Mouse (Mus musculus): ENCODE results near the gene Zfhx3. TPM values are rescaled to one million over a fixed set of nuclear protein-coding genes. Genes with fewer than 3 reads are reported as not detected.
A peak's percentile ranks its signal among the peaks of the same experiment; 100 is the strongest.

The Zfhx3 gene
- total RNA-seq, 2 experiments from 2014 or later, result 3.5 to 5.9 TPM

- intact Hi-C loops (cut with DNase I), result no loop called here
- peak in 1 of 2 experiments; percentile 57 for DNase-seq (ENCODE audit: low spot score in 2 of 2)
These were observed 772.4 kb downstream of the Zfhx3 start for GRCm38 (mm10) chr8:108714636-108715415.

GRCm38 (mm10) chr8:108715416-108715948 is 773.0 kb downstream of the Zfhx3 start:
- intact Hi-C loops (cut with DNase I), result no loop called here
- DNase-seq (ENCODE audit: low spot score in 2 of 2), result no peak

- intact Hi-C loops (cut with DNase I), result no loop called here
- no peak for DNase-seq (ENCODE audit: low spot score in 2 of 2)
These were observed 773.9 kb downstream of the Zfhx3 start for GRCm38 (mm10) chr8:108716291-108716811.

GRCm38 (mm10) chr8:108717545-108717944 is 775.1 kb downstream of the Zfhx3 start:
- intact Hi-C loops (cut with DNase I), result no loop called here
- DNase-seq (ENCODE audit: low spot score in 2 of 2), result no peak

- intact Hi-C loops (cut with DNase I), result no loop called here
- DNase-seq (ENCODE audit: low spot score in 2 of 2), result no peak
These were observed 775.6 kb downstream of the Zfhx3 start for GRCm38 (mm10) chr8:108718031-108718430.

GRCm38 (mm10) chr8:108720840-108721239 is 778.4 kb downstream of the Zfhx3 start:
- no peak for DNase-seq (ENCODE audit: low spot score in 2 of 2)
- intact Hi-C loops (cut with DNase I), result no loop called here

GRCm38 (mm10) chr8:108722671-108723513 is 780.4 kb downstream of the Zfhx3 start:
- intact Hi-C loops (cut with DNase I), result no loop called here

GRCm38 (mm10) chr8:108723636-108724035 is 781.2 kb downstream of the Zfhx3 start:
- DNase-seq (ENCODE audit: low spot score in 2 of 2), result no peak
- intact Hi-C loops (cut with DNase I), result no loop called here

More at GRCm38 (mm10) chr8:108722671-108723513, 780.4 kb downstream of the Zfhx3 start:
- DNase-seq (ENCODE audit: low spot score in 2 of 2), result peak; percentile 26 to 40

- intact Hi-C loops (cut with DNase I), result no loop called here
- DNase-seq (ENCODE audit: low spot score in 2 of 2), result no peak
These were observed 782.5 kb downstream of the Zfhx3 start for GRCm38 (mm10) chr8:108724818-108725506.

GRCm38 (mm10) chr8:108725631-108726030 is 783.2 kb downstream of the Zfhx3 start:
- intact Hi-C loops (cut with DNase I), result no loop called here
- DNase-seq (ENCODE audit: low spot score in 2 of 2), result no peak

GRCm38 (mm10) chr8:108726541-108727241 is 784.2 kb downstream of the Zfhx3 start:
- intact Hi-C loops (cut with DNase I), result no loop called here
- DNase-seq (ENCODE audit: low spot score in 2 of 2), result no peak

- intact Hi-C loops (cut with DNase I), result no loop called here
- no peak for DNase-seq (ENCODE audit: low spot score in 2 of 2)
These were observed 786.7 kb downstream of the Zfhx3 start for GRCm38 (mm10) chr8:108729169-108729568.

GRCm38 (mm10) chr8:108729667-108730329 is 787.4 kb downstream of the Zfhx3 start:
- no peak for DNase-seq (ENCODE audit: low spot score in 2 of 2)
- intact Hi-C loops (cut with DNase I), result no loop called here

- intact Hi-C loops (cut with DNase I), result no loop called here
- no peak for DNase-seq (ENCODE audit: low spot score in 2 of 2)
These were observed 788.5 kb downstream of the Zfhx3 start for GRCm38 (mm10) chr8:108730907-108731440.

GRCm38 (mm10) chr8:108732500-108732899 is 790.1 kb downstream of the Zfhx3 start:
- intact Hi-C loops (cut with DNase I), result no loop called here
- no peak for DNase-seq (ENCODE audit: low spot score in 2 of 2)

GRCm38 (mm10) chr8:108733385-108733784 is 790.9 kb downstream of the Zfhx3 start:
- intact Hi-C loops (cut with DNase I), result no loop called here
- no peak for DNase-seq (ENCODE audit: low spot score in 2 of 2)

GRCm38 (mm10) chr8:108736442-108736841 is 794.0 kb downstream of the Zfhx3 start:
- intact Hi-C loops (cut with DNase I), result no loop called here
- no peak for DNase-seq (ENCODE audit: low spot score in 2 of 2)

- intact Hi-C loops (cut with DNase I), result no loop called here
- no peak for DNase-seq (ENCODE audit: low spot score in 2 of 2)
These were observed 795.7 kb downstream of the Zfhx3 start for GRCm38 (mm10) chr8:108738179-108738578.

Data from left cerebral cortex, postnatal 36 days (tissue).